Mouse (Mus musculus): ENCODE measurements around the gene Agps. TPM values are rescaled to one million over a fixed set of nuclear protein-coding genes. Genes with fewer than 3 reads are reported as not detected.
"Not testable (repeated sequence)": the region's sequence is repeated elsewhere in the genome, so short reads cannot be mapped to it uniquely, and the experiment has no call there.

Agps gene
- total RNA-seq, 4 experiments from 2014 or later = 32.0 to 42.5 (median 34.6) TPM

DNA sequence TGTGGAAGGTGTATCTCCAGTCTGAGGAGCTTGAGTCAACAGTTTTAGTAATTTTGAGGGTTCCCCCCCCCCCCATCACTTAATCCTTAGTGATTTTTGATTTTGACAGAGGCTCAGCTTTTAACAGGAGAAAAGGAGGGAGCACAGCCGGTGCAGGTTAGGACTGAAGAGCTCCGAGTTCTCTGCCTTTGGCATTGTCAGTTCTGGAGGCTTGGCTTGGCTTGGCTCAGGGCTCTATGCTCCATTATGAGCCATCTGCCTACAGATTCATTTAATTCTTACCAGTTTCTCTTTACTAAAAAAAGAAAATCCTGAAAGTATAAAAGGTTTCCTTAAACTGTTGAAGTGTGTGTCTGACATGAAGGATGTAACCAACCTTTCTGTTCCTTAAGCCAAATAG lies 97.2 kb downstream of the Agps start:
- no peak for DNase-seq (ENCODE audit: low spot score in 2 of 2)

DNA sequence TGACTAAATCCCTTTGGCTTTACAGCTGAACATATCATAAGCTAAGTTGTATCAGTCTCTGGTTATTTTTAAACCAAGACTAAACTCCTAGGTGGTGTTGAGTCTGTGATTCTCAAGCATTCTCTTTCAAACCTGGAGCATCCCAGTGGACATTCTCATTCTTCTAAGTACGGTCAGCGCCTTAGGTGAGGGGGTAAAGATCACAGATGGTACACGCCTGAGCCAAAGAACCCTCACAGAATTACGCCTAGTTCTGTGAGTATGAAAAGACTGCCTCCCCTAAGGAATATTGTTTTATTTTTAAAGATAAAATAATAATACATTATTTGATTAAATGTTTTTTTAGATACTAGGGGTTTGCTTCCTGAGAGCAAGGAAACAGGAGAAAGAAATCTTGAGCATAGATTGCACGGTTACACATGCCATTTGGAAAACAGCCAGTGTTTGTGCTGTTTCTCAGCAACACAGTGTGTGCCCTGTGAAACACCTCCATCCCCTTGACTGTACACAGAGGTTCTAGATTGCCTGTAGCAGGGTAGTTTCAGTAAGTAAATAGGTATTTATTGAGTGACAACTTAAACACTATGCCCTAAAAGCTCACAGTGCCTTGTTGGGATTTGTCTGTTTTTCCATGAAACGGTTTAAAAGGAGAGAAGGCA lies 97.9 kb downstream of the Agps start:
- no peak for DNase-seq (ENCODE audit: low spot score in 2 of 2)

DNA sequence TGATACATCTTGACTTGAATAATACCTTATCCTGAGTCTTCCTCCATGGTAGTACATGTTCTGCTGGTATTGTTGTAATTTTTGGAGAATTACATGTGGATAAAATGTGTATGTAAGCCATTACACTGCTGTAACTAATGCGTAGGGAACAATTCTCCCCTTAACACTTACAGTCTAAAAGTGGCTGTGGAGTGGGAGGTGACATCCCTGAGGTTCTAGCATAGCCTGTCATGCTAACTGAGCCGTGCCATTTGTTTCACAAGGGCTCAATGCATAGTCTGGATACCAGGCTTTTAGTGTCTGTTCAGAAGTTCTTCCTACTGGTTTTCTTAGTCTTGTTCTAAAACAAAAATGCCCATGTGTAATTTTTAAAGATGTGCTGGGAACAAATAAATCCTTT lies 99.0 kb downstream of the Agps start:
- DNase-seq (ENCODE audit: low spot score in 2 of 2) = peak in 1 of 2 experiments; percentile 28

DNA sequence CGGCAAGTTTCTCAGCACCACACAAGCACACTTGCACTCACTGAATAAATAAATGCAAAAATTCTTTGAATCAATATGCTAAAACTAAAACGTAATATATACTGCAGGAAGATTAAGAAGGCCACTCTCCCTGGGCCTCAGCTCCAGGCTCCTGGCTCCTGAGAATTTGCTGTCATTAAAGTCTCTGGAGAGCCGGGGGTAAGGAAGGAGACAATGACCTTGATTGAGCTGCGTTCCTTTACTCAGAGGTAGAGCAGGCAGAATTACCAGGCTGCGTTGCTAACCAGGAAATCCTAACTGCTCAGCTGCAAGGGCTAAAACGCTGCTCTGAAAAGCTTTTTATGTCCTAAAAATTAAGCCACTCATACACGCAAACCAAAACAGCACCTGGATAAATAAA lies 101.6 kb downstream of the Agps start:
- DNase-seq (ENCODE audit: low spot score in 2 of 2) = no peak

DNA sequence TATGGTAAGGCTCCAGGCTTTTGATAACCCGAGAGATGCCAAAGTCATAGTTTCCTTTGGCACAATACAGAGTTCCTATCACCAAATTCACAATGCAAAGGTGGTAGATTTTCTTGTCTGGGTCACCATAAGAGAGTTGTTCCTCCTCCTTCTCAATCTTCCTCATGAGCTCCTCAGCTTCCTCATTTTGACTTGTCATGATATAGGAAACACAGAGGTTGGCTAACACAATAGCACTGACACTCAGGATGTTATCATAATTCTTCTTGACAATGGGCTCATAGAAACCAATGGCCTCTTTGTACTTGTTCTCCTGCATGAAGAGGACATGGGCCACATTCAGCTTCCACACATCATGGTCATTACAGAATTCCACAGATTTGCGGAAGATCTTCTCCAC lies 104.7 kb downstream of the Agps start:
- not testable (repeated sequence) for DNase-seq (ENCODE audit: low spot score in 2 of 2)

DNA sequence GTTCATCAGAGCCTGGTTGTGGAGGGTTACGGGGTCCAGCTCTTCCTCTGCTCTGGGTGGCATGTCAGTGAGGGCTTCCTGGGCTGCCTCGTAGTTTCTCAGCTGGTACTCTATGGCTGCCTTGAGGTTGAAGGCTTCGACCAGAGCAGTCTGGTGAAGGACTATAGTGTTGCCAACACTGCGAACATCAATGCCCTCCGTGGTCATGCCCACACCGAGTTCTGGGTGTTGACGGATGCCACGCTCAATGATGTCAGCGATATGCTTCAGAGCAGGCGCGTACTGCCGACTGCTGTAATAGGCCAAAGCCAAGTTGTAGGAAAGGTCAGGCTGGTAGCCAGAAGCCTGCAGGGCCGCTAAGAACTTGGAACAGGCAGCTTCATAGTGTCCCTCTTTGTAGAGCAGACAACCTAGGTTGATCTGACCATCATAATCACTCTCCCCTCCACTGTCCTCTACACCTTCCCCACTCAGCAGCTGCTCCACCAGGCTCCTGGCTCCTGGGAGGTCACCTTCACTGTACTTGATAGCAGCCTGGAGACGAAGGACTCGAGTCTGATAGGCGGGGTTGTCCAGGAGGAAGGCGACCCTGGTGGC lies 105.6 kb downstream of the Agps start:
- DNase-seq (ENCODE audit: low spot score in 2 of 2) = not testable (repeated sequence)

DNA sequence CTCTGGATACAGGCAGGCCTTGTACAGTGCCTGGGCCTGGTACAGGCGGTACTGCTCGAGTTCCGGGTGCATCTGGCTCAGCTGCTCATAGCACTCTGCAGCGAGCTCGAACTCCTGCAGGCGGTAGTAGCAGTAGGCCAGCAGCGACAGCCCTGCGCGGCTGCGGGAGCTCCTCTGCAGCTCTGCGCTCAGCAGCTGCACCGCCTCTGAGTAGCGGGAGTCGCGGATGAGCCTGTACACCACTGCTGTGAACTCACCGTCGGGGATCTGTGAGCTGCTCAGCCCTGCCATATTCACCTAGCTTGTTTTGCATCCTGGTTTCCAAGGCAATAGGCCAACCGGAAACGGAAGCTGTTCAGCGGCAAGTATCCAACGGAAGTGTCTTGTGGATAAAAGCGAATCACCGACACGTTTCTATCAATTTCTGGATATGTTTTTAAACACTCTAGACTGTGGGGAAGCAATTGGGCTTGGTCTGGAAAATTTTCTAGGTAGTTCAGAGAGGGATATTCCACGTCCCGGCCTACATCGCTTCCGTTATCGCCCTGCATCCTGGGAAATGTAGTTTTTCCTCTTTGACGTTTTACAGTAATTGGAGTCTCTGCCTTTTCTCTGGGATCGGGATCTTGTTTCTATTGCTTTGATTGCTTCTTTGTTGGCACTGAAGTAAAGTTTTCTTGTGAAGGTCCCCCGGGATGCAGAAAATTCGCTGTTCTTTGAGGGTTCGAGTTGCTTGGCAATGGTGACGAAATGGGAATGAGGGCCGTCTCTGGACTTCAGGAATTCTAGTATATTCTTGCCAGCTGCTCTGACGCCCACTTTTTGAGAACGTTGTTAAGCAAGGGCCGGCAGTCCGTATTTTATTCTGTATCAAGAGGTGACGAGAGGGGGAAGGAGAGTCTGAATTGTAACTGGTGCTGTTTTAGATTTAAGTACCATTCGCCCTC lies 106.4 kb downstream of the Agps start, which contains the start of gene Ttc30b:
Gene Ttc30b (minus strand): TSS at position 469 of the 947 bp plus-strand sequence.
- peak; percentile 61 to 71 for DNase-seq (ENCODE audit: low spot score in 2 of 2)

DNA sequence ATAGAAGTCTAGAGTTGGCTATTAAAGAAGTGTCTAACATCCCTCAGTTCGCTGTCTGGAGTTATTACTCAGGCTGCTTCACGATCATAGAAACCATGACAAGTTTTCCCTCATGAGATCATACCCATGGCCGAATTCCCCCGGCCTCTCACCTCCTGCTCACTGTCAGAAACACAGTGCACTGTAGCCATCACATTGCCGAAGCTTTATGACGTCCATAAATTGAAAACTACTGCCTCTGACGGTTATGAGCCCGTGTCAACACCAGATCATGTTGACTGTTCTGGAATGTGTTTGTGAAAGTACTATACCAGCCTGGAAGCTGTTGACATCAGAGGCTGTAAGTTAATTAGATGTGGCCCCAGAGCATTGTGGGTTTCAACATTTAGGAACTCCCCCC lies 118.7 kb downstream of the Agps start:
- no peak for DNase-seq (ENCODE audit: low spot score in 2 of 2)

DNA sequence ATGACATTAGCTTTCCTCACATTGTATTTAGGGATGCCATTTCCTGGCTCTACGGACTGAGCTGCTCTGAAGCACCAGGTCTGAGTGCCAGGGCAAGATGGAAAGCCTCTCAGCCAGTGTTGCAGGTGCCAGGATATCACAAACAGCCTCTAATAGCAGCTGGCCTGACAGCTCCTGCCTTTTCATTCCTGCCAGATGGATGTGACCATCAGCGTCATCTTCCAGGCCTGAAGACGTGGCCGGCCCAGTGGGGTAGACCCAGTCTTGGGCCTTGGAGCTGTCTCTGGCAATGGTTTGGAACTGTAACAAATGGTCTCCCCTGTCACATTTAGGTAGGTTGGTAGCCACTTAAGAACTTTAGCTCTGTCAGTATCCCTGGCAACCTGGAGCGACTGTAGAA lies 121.3 kb downstream of the Agps start:
- no peak for DNase-seq (ENCODE audit: low spot score in 2 of 2)

DNA sequence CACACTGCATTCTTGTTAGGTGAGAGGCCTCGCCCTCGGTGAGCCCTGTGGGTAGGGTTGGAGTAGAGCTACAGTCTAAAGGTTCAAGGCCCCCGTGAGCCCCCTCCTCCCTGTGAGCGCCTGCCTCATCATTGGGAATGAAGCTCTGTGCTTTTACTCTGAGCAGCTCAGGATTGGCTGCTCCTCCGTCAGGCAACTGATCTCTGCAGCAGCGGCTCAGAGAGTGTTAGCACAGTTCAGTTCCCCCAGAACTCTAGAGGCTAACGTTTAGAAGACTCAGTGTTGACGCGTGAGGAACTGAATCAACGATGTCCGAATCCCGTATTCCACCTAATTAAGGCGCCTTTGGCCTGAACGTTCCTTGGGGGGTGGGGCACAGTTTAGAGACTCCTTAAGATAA lies 123.7 kb downstream of the Agps start:
- no peak for DNase-seq (ENCODE audit: low spot score in 2 of 2)

DNA sequence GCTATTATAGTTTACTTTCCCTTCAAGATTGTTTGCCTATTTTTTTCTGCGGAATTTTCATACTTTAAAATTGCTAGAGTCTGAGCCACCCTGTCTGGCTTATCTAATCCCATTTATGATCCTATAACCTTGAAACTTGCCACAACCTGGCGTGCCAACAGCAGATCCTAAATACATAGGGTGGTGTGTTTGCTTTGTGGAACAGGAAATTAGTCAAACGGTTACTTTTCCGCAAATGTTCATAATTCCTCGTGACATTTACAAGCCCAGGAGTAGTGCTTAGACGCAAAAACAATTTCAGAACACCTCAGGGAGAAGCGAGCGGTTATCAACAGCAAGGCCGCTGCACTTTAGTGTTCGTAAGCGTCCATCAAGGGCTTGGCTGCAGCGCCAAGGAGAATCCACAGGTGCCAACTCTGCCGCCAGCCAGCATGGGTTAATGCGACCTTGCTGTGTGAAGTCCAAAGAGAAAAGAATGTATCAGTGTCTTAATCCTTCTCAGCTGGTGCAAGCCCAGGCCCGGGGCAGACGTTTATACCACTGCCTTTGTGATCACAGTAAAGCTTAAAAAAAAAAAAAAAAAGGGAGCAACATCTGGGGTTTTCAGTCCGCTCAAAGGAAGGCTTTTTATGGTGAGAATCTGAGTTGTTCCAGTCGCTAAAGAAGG lies 127.3 kb downstream of the Agps start:
- no peak for DNase-seq (ENCODE audit: low spot score in 2 of 2)

DNA sequence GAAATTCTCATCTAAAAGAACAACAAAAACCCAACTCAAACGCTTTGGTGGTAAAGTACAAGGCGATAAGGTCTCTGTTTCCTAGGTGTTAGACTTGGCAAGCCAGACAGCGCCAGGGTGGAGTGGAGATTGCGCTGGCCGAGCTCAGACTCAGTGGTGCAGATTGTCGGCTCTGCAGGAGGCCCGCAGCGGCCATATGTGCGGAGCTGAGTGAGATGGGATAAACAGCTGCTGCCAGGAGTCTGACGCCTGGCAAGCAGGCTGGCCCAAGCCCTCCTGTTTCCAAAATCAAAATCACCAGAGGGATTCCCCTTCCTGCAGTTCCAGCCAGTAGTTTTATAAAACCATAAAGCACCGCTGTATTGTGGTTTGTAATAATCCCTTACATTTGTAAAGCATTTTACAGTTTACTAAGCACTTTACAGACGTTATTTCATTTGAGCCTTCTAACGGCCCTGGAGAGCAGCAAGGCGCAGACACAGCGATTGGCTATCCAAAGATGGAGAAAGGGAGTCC lies 127.9 kb downstream of the Agps start:
- DNase-seq (ENCODE audit: low spot score in 2 of 2) = no peak

DNA sequence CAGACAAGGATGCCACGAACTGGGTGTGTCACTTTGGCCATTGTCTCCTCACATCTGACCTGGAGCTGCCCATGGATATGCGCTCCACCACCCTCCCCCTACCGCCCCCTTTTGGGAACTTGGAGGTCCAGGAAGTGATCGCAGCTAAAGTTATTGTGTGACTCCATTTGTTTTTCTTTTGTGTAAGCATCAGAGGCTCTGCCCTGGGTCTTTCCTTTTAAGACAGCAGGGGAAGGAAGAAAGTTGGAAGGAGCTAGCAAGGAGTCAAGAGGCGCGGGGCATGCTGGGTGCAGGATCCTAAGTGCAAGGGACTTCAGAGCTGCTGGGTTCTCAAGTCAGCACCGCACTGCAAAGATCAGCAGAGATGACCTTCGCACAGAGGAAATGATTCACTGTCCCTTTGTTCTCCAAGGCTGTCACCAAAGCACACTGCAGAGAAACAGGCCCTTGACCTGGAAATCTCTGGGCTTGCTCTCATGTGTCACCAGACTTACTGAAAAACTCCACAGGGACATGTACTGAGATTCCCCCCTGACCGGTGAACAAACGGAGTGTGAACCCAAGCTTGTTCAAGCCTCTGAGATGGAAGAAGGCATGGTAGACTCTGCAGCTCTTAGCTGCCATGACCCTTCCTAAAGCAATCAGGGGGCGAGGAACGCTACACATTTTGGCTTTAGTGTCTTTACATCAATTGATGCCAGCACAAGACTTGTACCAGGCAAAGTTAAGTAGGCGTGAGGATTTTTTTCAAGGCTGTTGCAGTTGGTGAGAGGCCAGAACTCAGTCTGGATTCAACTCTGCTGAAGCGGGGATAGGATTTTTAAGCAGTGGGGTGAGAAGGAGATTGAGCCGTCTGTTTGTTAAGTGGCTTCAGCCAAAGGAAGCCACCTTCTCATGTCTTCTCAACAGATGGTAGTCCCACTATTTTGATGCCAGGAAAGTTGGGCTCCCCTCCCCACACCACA lies 128.7 kb downstream of the Agps start:
- DNase-seq (ENCODE audit: low spot score in 2 of 2) = no peak

DNA sequence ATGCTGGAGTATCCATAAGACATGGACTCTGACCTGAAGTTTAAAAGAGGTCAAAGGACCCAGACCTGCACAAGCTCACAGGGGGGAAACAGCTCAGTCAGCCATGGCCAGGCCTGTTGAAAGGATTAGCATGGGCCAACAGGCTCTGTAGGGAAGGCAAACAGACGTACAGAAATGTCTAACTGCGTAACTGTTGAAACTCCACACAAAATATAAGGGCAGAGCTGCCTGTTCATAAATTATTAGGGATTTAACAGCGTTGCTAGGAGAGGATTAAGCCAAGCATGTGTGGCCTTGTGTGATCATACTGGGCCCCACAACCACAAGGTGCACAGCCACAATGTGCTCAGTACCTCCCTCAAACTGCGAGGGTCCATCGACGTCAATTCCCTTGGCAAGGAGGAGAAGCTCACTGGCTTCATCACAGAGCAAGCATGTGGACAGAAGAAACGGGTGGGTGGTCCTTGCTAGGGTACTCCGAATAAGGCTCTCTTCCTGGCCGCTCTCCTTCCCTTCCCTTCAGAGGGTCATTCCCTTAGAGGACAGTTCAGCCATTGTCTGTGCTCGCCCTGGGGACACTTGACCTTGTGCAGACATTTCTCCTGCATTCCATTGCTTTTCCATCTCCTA lies 131.3 kb downstream of the Agps start:
- DNase-seq (ENCODE audit: low spot score in 2 of 2) = no peak

DNA sequence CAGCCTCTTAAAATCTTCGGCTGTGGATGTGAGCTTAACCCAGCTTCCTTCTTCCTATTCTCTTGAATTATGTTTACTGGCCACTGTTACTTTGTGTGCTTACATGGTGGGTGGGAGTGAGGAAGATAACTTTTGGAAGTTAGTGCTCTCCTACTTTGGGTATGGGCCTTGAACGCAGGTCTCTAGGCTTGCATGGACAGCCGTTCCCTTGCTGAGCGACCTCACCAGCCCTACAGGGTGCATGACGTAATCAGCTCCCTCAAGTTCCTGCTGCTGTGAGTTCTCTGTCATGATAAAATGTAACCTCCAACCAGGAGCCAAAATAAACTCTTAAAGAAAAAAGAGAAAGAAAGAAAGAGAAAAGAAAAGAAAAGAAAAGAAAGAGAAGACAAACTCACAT lies 132.1 kb downstream of the Agps start:
- no peak for DNase-seq (ENCODE audit: low spot score in 2 of 2)

DNA sequence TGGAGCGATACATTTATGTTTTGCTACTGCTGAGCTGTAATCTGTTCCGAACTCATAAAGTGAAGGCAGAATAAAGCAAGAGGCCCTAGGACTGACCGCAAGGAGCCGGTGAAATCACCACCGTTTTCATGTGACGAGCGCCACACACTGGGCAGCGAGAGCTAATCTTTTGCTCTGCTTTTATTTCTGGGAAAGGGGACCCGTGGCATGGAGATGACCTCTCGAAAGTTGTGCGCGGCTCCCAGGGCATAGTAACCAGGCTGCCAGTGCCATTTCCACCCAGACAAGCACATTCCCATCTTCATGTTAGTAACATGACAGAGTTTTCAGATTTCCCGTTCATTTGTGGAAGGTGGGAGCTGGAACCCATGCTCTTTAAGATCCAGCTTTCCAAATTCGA lies 132.5 kb downstream of the Agps start:
- no peak for DNase-seq (ENCODE audit: low spot score in 2 of 2)

DNA sequence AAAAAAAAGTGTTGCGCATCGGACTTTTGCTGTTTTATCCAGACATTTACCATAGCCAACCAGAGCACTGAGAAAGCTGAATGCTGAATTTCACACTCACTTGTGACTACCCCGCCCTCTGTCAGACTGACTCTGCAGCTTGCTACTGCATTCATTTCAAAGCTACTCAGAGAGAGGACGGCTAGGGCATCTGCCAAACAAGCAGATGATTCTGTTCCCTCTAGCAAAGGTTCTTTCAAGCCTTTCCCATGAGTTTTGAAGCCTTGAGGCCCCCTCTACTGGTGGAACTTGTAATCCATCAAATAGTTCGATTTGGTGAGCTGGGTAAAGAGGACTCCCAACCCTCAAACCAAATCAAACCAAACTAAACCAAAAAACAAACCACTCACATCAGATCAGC lies 133.0 kb downstream of the Agps start:
- DNase-seq (ENCODE audit: low spot score in 2 of 2) = peak; percentile 30 to 66

DNA sequence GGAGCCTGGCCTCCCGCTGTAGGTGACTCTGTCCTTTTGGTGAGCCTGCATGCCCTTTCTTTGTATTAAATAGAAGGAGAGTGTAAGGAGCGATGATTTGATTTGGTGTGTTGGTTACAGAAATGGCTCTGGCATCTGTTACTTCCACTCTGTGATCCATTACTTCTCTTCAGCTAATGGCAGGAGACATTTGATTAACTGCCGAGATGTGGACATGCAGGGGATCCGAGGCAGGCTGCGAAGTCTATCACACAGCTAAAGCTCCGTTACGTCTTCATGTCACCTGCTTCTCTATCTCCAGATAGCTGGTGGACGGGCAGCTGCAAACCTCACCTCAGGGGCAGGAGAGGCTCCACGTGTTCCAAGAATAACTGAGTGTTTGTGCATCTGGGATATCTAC lies 142.2 kb downstream of the Agps start:
- no peak for DNase-seq (ENCODE audit: low spot score in 2 of 2)

DNA sequence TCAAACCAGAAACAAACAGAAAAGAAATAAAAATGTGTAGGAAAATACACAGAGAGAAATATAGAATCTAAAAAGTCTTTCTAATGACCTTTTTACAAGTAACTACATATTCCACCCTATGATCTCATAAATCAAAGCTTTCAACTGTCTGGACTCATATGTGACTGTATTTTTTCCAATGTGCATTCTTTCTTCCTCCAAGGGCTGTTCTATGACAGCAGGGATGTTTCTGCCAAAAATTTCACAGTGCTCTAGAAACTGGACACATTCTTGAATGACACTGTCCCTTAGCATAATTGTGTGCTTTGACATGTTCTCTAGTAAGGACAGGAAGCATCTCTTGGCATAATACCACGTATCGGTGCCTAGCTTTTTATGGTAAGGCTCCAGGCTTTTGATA lies 144.1 kb downstream of the Agps start:
- not testable (repeated sequence) for DNase-seq (ENCODE audit: low spot score in 2 of 2)
